ENCODE assay signal across 7 mouse cellular contexts in genomic region chr9:124281448-124281791, GRCm38 (mm10). TPM values are rescaled to one million over a fixed set of nuclear protein-coding genes. Genes with fewer than 3 reads are reported as not detected.
DNase-seq lines count a peak whose midpoint lies in the region; ATAC-seq lines count a peak whose summit lies in the region.

No protein-coding gene starts in this region.

- no peak for ATAC-seq in neural tube, embryonic 11.5 days (ENCODE audit: insufficient read depth, low FRiP score, low TSS enrichment)
- no peak for ATAC-seq in embryonic facial prominence, embryonic 12.5 days (ENCODE audit: insufficient number of reproducible peaks, insufficient read depth, low FRiP score, low TSS enrichment)
- ATAC-seq in limb, embryonic 12.5 days (ENCODE audit: insufficient number of reproducible peaks, insufficient read depth, low FRiP score, low TSS enrichment, low read depth), result no peak
- no peak for ATAC-seq in stomach, embryonic 15.5 days (ENCODE audit: insufficient read depth, low FRiP score, low read depth)

- no peak for DNase-seq in neural tube, embryonic 11.5 days (ENCODE audit: low spot score)
- DNase-seq in neural tube, embryonic 10.5 days (ENCODE audit: extremely low spot score, low spot score), result no peak
- no peak for DNase-seq in testis, postnatal 10 days (ENCODE audit: low spot score)
- DNase-seq in spleen, postnatal 10 days (ENCODE audit: low spot score in 2 of 2), result no peak

- H3K4me1 ChIP-seq in neural tube, embryonic 11.5 days (ENCODE audit: control insufficient read depth, insufficient read depth, low read length), result no peaks in the 10 kb centered on the region; the same call in 1 of the 2 replicates
- H3K4me1 ChIP-seq in embryonic facial prominence, embryonic 12.5 days, result peaks cover 9% of the 10 kb centered on the region
- H3K4me1 ChIP-seq in limb, embryonic 12.5 days (replicated peaks), result peaks cover 6% of the 10 kb centered on the region
- peaks cover 8% of the 10 kb centered on the region for H3K4me1 ChIP-seq in stomach, embryonic 15.5 days

- H3K27me3 ChIP-seq in neural tube, embryonic 11.5 days (ENCODE audit: control insufficient read depth, insufficient read depth, low read length), result no peaks in the 10 kb centered on the region
- H3K27me3 ChIP-seq in embryonic facial prominence, embryonic 12.5 days, result no peaks in the 10 kb centered on the region
- no peaks in the 10 kb centered on the region for H3K27me3 ChIP-seq in limb, embryonic 12.5 days
- no peaks in the 10 kb centered on the region for H3K27me3 ChIP-seq in stomach, embryonic 15.5 days (replicated peaks)

- peak overlapping the region; percentile 59 for H3K4me3 ChIP-seq in neural tube, embryonic 11.5 days (ENCODE audit: low read depth, low read length)
- peak overlapping the region; percentile 75 for H3K4me3 ChIP-seq in embryonic facial prominence, embryonic 12.5 days
- peak overlapping the region; percentile 84 for H3K4me3 ChIP-seq in limb, embryonic 12.5 days (replicated peaks)
- H3K4me3 ChIP-seq in stomach, embryonic 15.5 days (replicated peaks), result peak overlapping the region; percentile 83

- H3K27ac ChIP-seq in neural tube, embryonic 11.5 days (ENCODE audit: low read depth, low read length), result no peak overlapping the region
- no peak overlapping the region for H3K27ac ChIP-seq in embryonic facial prominence, embryonic 12.5 days
- H3K27ac ChIP-seq in limb, embryonic 12.5 days, result peak overlapping the region; percentile 85; the same call in 1 of the 2 replicates
- H3K27ac ChIP-seq in stomach, embryonic 15.5 days, result peak overlapping the region; percentile 84

- peaks cover 3% of the 10 kb centered on the region; the same call in 1 of the 2 replicates for H3K36me3 ChIP-seq in neural tube, embryonic 11.5 days (ENCODE audit: control insufficient read depth, insufficient read depth, low read length)
- H3K36me3 ChIP-seq in embryonic facial prominence, embryonic 12.5 days, result peaks cover 9% of the 10 kb centered on the region
- peaks cover 15% of the 10 kb centered on the region for H3K36me3 ChIP-seq in limb, embryonic 12.5 days
- no peaks in the 10 kb centered on the region; the same call in 1 of the 2 replicates for H3K36me3 ChIP-seq in stomach, embryonic 15.5 days

- WGBS in neural tube, embryonic 11.5 days, result 28% methylated on average over 1 of the region's 1 CpGs
- WGBS in embryonic facial prominence, embryonic 12.5 days, result 20% methylated on average over 1 of the region's 1 CpGs
- 7% methylated on average over 1 of the region's 1 CpGs for WGBS in limb, embryonic 12.5 days
- 7% methylated on average over 1 of the region's 1 CpGs for WGBS in stomach, embryonic 15.5 days

- peaks cover 2% of the 10 kb centered on the region; the same call in 1 of the 2 replicates for H3K9me3 ChIP-seq in neural tube, embryonic 11.5 days (ENCODE audit: control insufficient read depth, low read length)
- 0 out of 2 replicates have a peak, but pooled peaks cover 2% of the 10 kb centered on the region for H3K9me3 ChIP-seq in embryonic facial prominence, embryonic 12.5 days
- H3K9me3 ChIP-seq in limb, embryonic 12.5 days, result peaks cover 4% of the 10 kb centered on the region
- no peaks in the 10 kb centered on the region for H3K9me3 ChIP-seq in stomach, embryonic 15.5 days

- peak overlapping the region; percentile 72 for H3K4me2 ChIP-seq in neural tube, embryonic 11.5 days (ENCODE audit: low read depth)
- H3K4me2 ChIP-seq in embryonic facial prominence, embryonic 12.5 days (replicated peaks), result peak overlapping the region; percentile 63
- H3K4me2 ChIP-seq in limb, embryonic 12.5 days, result peak overlapping the region; percentile 67
- H3K4me2 ChIP-seq in stomach, embryonic 15.5 days, result peak overlapping the region; percentile 70

- peak overlapping the region; percentile 53 for H3K9ac ChIP-seq in neural tube, embryonic 11.5 days (ENCODE audit: low read length)
- peak overlapping the region; percentile 66 for H3K9ac ChIP-seq in embryonic facial prominence, embryonic 12.5 days
- H3K9ac ChIP-seq in limb, embryonic 12.5 days (replicated peaks), result peak overlapping the region; percentile 70
- H3K9ac ChIP-seq in stomach, embryonic 15.5 days, result peak overlapping the region; percentile 51; the same call in 1 of the 2 replicates

RNA-seq across cellular contexts. Expression of gene 2010315B03Rik, which starts 31.1 kb away (rescaled TPM):
- polyA plus RNA-seq in neural tube, embryonic 11.5 days (2014; fragmentation: Nextera tagmentation; extraction: Ambion mirVana), result 3.5 and 4.9 TPM in 2 replicates
- polyA plus RNA-seq in embryonic facial prominence, embryonic 12.5 days (2016; fragmentation: Nextera tagmentation; extraction: Ambion mirVana), result 6.9 and 7.4 TPM in 2 replicates
- 5.1 and 5.4 TPM in 2 replicates for polyA plus RNA-seq in limb, embryonic 12.5 days (2016; fragmentation: Nextera tagmentation; extraction: Ambion mirVana)
- polyA plus RNA-seq in stomach, embryonic 15.5 days (2015; fragmentation: Nextera tagmentation; extraction: Ambion mirVana), result 12.5 and 13.3 TPM in 2 replicates

Comparison
In these comparisons a context has a peak if more than half of its experiments do, and no peak if none do; other contexts are left out.
1. H3K27ac ChIP-seq: peak in limb, embryonic 12.5 days (single experiment) and stomach, embryonic 15.5 days (single experiment); none in neural tube, embryonic 11.5 days (single experiment) and embryonic facial prominence, embryonic 12.5 days (single experiment).
2. Peak in every context shown above with its lines, with median percentiles within 50 percentile points of each other: H3K4me2 ChIP-seq, H3K4me3 ChIP-seq and H3K9ac ChIP-seq.